Mouse (Mus musculus): ENCODE results near the gene Gm21974. TPM values are rescaled to one million over a fixed set of nuclear protein-coding genes. Genes with fewer than 3 reads are reported as not detected.
A peak's percentile ranks its signal among the peaks of the same experiment; 100 is the strongest.
"Not testable (repeated sequence)": the region's sequence is repeated elsewhere in the genome, so short reads cannot be mapped to it uniquely, and the experiment has no call there.

Gene Gm21974
- total and polyA plus RNA-seq, 3 experiments, result not detected

DNA sequence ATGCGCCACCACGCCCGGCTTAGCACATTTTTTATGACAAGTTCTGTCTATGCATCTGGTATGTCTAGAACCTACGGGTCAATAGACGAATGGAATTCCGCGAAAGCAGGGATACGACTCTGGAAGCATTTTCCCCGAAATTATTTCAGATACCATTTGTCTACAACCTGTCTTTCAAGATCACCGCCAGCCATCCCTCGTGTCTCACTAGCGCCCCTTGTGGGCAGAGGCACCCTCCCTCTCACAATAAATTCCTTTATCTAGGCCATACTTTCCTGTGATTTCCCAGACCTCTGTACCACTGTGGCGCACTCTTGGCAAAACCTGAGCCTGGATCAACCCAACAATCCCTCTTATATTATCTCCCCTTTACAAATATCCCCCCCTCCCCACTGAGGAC, 1.1 kb upstream of the Gm21974 start:
- H3K27me3 ChIP-seq (ENCODE audit: insufficient read depth, low read length), result no peaks in the 10 kb centered on the region
- peaks cover 59% of the 10 kb centered on the region for H3K4me1 ChIP-seq (ENCODE audit: insufficient read depth, low read depth, low read length)
- peaks cover 31% of the 10 kb centered on the region for H3K36me3 ChIP-seq (replicated peaks)
- no peak overlapping the region; the same call in 1 of the 2 replicates for H3K4me3 ChIP-seq (ENCODE audit: low read depth, low read length)
- no peaks in the 10 kb centered on the region for H3K9me3 ChIP-seq (replicated peaks)
- TF ChIP-seq POLR2AphosphoS5 (IDR thresholded peaks at IDR 0.05; ENCODE audit: insufficient replicate concordance, low read depth, low read length), result no peak
- peak; percentile 77 for TF ChIP-seq CTCF (IDR thresholded peaks at IDR 0.05; ENCODE audit: low read depth, low read length)
- ATAC-seq (ENCODE audit: extremely low read depth, insufficient number of reproducible peaks, low FRiP score, poor library complexity, severe bottlenecking) (no peak), DNase-seq (ENCODE audit: low spot score) (peak; percentile 50)

DNA sequence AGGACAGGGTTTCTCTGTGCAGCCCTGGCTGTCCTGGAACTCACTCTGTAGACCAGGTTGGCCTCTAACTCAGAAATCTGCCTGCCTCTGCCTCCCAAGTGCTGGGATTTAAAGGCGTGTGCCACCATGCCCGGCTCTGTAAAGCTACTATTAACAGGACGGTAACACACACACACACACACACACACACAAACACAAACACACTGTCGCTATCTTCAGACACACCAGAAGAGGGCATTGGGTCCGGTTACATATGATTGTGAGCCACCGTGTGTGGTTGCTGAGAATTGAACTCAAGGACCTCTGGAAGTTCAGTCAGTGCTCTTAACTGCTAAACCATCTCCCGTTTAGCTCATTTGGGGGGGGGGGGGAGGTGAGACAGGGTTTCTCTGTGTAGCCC, 637 bp upstream of the Gm21974 start:
- Histone ChIP-seq H3K36me3 (replicated peaks) (peaks cover 36% of the 10 kb centered on the region), H3K4me3 (ENCODE audit: low read depth, low read length) (peak overlapping the region; percentile 78; the same call in 1 of the 2 replicates), H3K4me1 (ENCODE audit: insufficient read depth, low read depth, low read length) (peaks cover 59% of the 10 kb centered on the region)
- H3K27me3 ChIP-seq (ENCODE audit: insufficient read depth, low read length); DNase-seq (ENCODE audit: low spot score); H3K9me3 ChIP-seq (replicated peaks); ATAC-seq (ENCODE audit: extremely low read depth, insufficient number of reproducible peaks, low FRiP score, poor library complexity, severe bottlenecking): not testable (repeated sequence)

DNA sequence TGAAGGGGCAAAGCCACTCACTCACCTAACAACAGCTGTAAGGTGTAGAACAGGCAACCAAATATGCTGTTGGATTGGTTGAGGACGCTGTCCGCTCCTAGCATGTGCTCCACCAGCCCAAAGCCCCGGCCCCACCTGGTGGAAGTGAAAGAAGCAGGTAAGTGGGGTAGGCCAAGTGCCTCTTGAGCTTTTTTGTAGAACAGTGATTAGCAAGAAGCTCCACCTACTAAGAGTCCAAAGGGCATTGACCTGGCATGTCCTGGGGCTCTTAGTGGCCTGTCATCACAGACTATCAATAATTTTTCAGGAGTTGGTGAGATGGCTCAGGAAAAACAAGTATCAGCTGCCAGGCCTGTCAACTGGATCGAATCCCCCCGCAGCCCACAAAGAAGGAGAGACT, 774 bp downstream of the Gm21974 start:
- H3K36me3 ChIP-seq (replicated peaks), result peaks cover 50% of the 10 kb centered on the region
- peaks cover 50% of the 10 kb centered on the region for H3K4me1 ChIP-seq (ENCODE audit: insufficient read depth, low read depth, low read length)
- no peaks in the 10 kb centered on the region for H3K27me3 ChIP-seq (ENCODE audit: insufficient read depth, low read length)
- no peaks in the 10 kb centered on the region for H3K9me3 ChIP-seq (replicated peaks)
- ATAC-seq (ENCODE audit: extremely low read depth, insufficient number of reproducible peaks, low FRiP score, poor library complexity, severe bottlenecking) (no peak), DNase-seq (ENCODE audit: low spot score) (no peak)
- peak overlapping the region; percentile 78; the same call in 1 of the 2 replicates for H3K4me3 ChIP-seq (ENCODE audit: low read depth, low read length)
- TF ChIP-seq TAL1 (conservative IDR thresholded peaks at IDR 0.05; ENCODE audit: low read depth, low read length), result no peak
- no peak for TF ChIP-seq GATA2 (IDR thresholded peaks at IDR 0.05; ENCODE audit: borderline replicate concordance, low read depth, low read length)
- no peak for TF ChIP-seq POLR2AphosphoS5 (IDR thresholded peaks at IDR 0.05; ENCODE audit: insufficient replicate concordance, low read depth, low read length)
- TF ChIP-seq GATA1 (IDR thresholded peaks at IDR 0.05; ENCODE audit: borderline replicate concordance, low read length), result no peak
- TF ChIP-seq CTCF (IDR thresholded peaks at IDR 0.05; ENCODE audit: low read depth, low read length), result no peak

DNA sequence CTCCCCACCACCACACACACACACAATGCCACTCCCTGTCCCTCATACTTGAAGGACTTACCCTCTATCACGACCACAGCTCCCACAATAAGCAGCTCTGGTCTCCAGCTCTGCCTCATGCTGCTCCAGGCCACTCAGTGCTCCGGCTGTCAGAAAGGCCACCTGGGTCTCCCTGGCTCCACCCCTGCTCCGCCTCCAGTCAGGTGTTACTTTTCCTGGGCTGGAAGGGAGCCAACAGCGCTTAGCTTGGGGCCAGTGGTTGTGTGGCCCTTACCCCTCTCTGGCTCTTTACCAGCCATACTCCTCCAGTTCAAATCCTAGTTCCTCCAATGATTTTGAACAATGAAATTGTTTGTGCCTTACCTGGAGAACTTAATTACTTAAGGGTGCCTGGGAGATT, 4.5 kb downstream of the Gm21974 start, which contains the start of gene Prss53:
Prss53 (minus strand) TSS at position 173 of the 400 bp plus-strand sequence.
- peaks cover 54% of the 10 kb centered on the region for H3K4me1 ChIP-seq (ENCODE audit: insufficient read depth, low read depth, low read length)

DNA sequence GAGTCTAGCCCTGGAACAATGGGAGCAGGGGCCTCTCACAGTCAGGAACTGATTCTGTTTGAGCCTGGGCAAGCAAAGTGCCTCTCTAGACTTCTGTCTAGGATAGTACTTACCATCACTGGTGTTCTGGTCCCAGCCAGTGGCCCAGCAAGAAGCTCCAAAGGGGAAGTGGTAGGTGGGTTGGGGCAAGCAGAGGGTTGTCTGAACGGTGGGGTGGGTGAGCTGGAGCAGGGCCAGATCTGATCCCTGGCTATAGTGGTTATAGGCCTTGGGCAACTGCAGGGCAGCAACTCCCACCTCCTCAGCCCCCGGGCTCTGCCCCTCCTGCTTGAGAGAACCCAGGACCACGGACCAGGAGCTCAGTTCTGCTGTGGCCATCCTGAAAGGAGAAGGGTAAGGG, 6.4 kb downstream of the Gm21974 start:
- ATAC-seq (ENCODE audit: extremely low read depth, insufficient number of reproducible peaks, low FRiP score, poor library complexity, severe bottlenecking) (no peak), DNase-seq (ENCODE audit: low spot score) (no peak)
- peaks cover 54% of the 10 kb centered on the region for H3K4me1 ChIP-seq (ENCODE audit: insufficient read depth, low read depth, low read length)
- peaks cover 99% of the 10 kb centered on the region for H3K36me3 ChIP-seq (replicated peaks)
- H3K27me3 ChIP-seq (ENCODE audit: insufficient read depth, low read length), result no peaks in the 10 kb centered on the region
- H3K9me3 ChIP-seq (replicated peaks), result no peaks in the 10 kb centered on the region
- no peak for TF ChIP-seq POLR2AphosphoS5 (IDR thresholded peaks at IDR 0.05; ENCODE audit: insufficient replicate concordance, low read depth, low read length)
- no peak for TF ChIP-seq CTCF (IDR thresholded peaks at IDR 0.05; ENCODE audit: low read depth, low read length)
- no peak for TF ChIP-seq GATA2 (IDR thresholded peaks at IDR 0.05; ENCODE audit: borderline replicate concordance, low read depth, low read length)
- TF ChIP-seq TAL1 (conservative IDR thresholded peaks at IDR 0.05; ENCODE audit: low read depth, low read length), result no peak
- no peak for TF ChIP-seq GATA1 (IDR thresholded peaks at IDR 0.05; ENCODE audit: borderline replicate concordance, low read length)
- no peak overlapping the region for H3K4me3 ChIP-seq (ENCODE audit: low read depth, low read length)

More for the DNA sequence above, 4.5 kb downstream of the Gm21974 start, which contains the start of gene Prss53:
- Histone ChIP-seq H3K36me3 (replicated peaks) (peaks cover 87% of the 10 kb centered on the region), H3K4me3 (ENCODE audit: low read depth, low read length) (no peak within 1 kb of the TSS), H3K27me3 (ENCODE audit: insufficient read depth, low read length) (no peaks in the 10 kb centered on the region), H3K9me3 (replicated peaks) (no peaks in the 10 kb centered on the region)
- TF ChIP-seq GATA1 (IDR thresholded peaks at IDR 0.05; ENCODE audit: borderline replicate concordance, low read length), result no peak
- no peak for TF ChIP-seq GATA2 (IDR thresholded peaks at IDR 0.05; ENCODE audit: borderline replicate concordance, low read depth, low read length)
- no peak for TF ChIP-seq POLR2AphosphoS5 (IDR thresholded peaks at IDR 0.05; ENCODE audit: insufficient replicate concordance, low read depth, low read length)
- no peak for TF ChIP-seq CTCF (IDR thresholded peaks at IDR 0.05; ENCODE audit: low read depth, low read length)
- no peak for TF ChIP-seq TAL1 (conservative IDR thresholded peaks at IDR 0.05; ENCODE audit: low read depth, low read length)
- no peak for DNase-seq (ENCODE audit: low spot score)
- no peak for ATAC-seq (ENCODE audit: extremely low read depth, insufficient number of reproducible peaks, low FRiP score, poor library complexity, severe bottlenecking)

DNA sequence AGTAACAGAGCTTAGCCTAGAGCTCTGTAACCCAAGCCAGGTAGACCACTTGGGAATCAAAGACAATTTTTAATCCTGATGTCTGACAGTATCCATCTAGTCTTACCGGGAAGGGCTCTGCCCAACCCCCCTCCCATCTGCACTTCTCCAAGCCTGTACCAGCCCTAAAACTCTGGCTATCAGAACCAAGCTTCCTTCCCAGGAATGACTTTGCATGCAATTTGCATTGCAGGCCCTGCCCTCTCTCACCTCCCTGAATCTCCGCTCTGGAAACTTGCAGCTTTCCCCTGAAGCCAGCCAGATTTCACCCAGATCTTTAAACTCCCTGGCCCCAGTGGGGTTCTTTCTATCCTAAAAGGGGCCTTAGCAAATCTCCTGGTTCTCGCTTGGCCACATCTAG, 7.5 kb downstream of the Gm21974 start:
- Histone ChIP-seq H3K4me3 (ENCODE audit: low read depth, low read length) (no peak overlapping the region), H3K27me3 (ENCODE audit: insufficient read depth, low read length) (no peaks in the 10 kb centered on the region), H3K9me3 (replicated peaks) (no peaks in the 10 kb centered on the region), H3K36me3 (replicated peaks) (peaks cover 99% of the 10 kb centered on the region), H3K4me1 (ENCODE audit: insufficient read depth, low read depth, low read length) (peaks cover 64% of the 10 kb centered on the region)
- DNase-seq (ENCODE audit: low spot score) (no peak), ATAC-seq (ENCODE audit: extremely low read depth, insufficient number of reproducible peaks, low FRiP score, poor library complexity, severe bottlenecking) (no peak)
- TF ChIP-seq CTCF (IDR thresholded peaks at IDR 0.05; ENCODE audit: low read depth, low read length) (no peak), GATA1 (IDR thresholded peaks at IDR 0.05; ENCODE audit: borderline replicate concordance, low read length) (no peak), GATA2 (IDR thresholded peaks at IDR 0.05; ENCODE audit: borderline replicate concordance, low read depth, low read length) (no peak), TAL1 (conservative IDR thresholded peaks at IDR 0.05; ENCODE audit: low read depth, low read length) (no peak), POLR2AphosphoS5 (IDR thresholded peaks at IDR 0.05; ENCODE audit: insufficient replicate concordance, low read depth, low read length) (no peak)

DNA sequence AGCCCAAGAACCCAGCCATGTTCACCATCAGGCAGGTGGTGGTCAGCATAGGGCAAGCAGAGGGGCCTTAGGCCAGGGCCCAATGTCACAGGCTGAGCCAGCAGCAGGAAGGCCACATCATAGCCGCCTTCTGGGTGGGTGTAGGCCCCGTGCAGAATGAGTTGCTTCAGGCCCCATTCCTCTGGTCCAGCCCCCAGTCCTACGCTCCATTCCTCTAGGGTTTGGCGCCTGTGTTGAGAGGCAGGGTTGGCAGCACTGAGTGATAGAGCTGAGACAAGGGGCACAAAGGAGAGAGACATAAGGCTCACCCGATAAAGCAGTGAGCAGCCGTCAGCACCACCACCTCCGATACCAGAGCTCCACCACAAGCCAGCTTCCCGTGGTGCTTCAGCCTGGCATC, 8.1 kb downstream of the Gm21974 start:
- no peak for TF ChIP-seq GATA2 (IDR thresholded peaks at IDR 0.05; ENCODE audit: borderline replicate concordance, low read depth, low read length)
- TF ChIP-seq GATA1 (IDR thresholded peaks at IDR 0.05; ENCODE audit: borderline replicate concordance, low read length), result no peak
- no peak for TF ChIP-seq POLR2AphosphoS5 (IDR thresholded peaks at IDR 0.05; ENCODE audit: insufficient replicate concordance, low read depth, low read length)
- TF ChIP-seq TAL1 (conservative IDR thresholded peaks at IDR 0.05; ENCODE audit: low read depth, low read length), result no peak
- TF ChIP-seq CTCF (IDR thresholded peaks at IDR 0.05; ENCODE audit: low read depth, low read length), result no peak
- no peaks in the 10 kb centered on the region for H3K9me3 ChIP-seq (replicated peaks)
- ATAC-seq (ENCODE audit: extremely low read depth, insufficient number of reproducible peaks, low FRiP score, poor library complexity, severe bottlenecking), result no peak
- H3K4me3 ChIP-seq (ENCODE audit: low read depth, low read length), result no peak overlapping the region
- peaks cover 70% of the 10 kb centered on the region for H3K4me1 ChIP-seq (ENCODE audit: insufficient read depth, low read depth, low read length)
- DNase-seq (ENCODE audit: low spot score), result no peak
- H3K36me3 ChIP-seq (replicated peaks), result peaks cover 99% of the 10 kb centered on the region
- no peaks in the 10 kb centered on the region for H3K27me3 ChIP-seq (ENCODE audit: insufficient read depth, low read length)
